Mouse (Mus musculus): ENCODE measurements around the gene Ypel5. TPM values are rescaled to one million over a fixed set of nuclear protein-coding genes. Genes with fewer than 3 reads are reported as not detected.

The Ypel5 gene
- polyA plus RNA-seq, 1 experiment, result 27.2 TPM

- WGBS, result 28% methylated on average over 20 of the region's 20 CpGs
- TF ChIP-seq POLR2A (IDR thresholded peaks at IDR 0.05; ENCODE audit: control insufficient read depth, extremely low read depth, insufficient read depth, low read length, poor library complexity) (no peak), CTCF (IDR thresholded peaks at IDR 0.05; ENCODE audit: borderline replicate concordance, control insufficient read depth, extremely low read depth, insufficient read depth, low read length, poor library complexity) (no peak)
- H3K36me3 ChIP-seq (ENCODE audit: control insufficient read depth, insufficient read depth, low read length), result no peaks in the 10 kb centered on the region
- no peaks in the 10 kb centered on the region for H3K27me3 ChIP-seq (ENCODE audit: control insufficient read depth, insufficient read depth, low read length)
- peak; percentile 80 for DNase-seq
- peak overlapping the region; percentile 75 for H3K27ac ChIP-seq (ENCODE audit: control insufficient read depth, insufficient read depth, low read length)
- peaks cover 15% of the 10 kb centered on the region for H3K4me1 ChIP-seq (replicated peaks; ENCODE audit: control insufficient read depth, insufficient read depth, low read length)
- H3K4me3 ChIP-seq (ENCODE audit: control insufficient read depth, insufficient read depth, low read length), result no peak overlapping the region
Measured at GRCm38 (mm10) chr17:72889556-72890397, 53.5 kb downstream of the Ypel5 start.

GRCm38 (mm10) chr17:72890398-72890898 is 54.2 kb downstream of the Ypel5 start:
- TF ChIP-seq CTCF (IDR thresholded peaks at IDR 0.05; ENCODE audit: borderline replicate concordance, control insufficient read depth, extremely low read depth, insufficient read depth, low read length, poor library complexity) (no peak), POLR2A (IDR thresholded peaks at IDR 0.05; ENCODE audit: control insufficient read depth, extremely low read depth, insufficient read depth, low read length, poor library complexity) (no peak)
- 91% methylated on average over 8 of the region's 8 CpGs for WGBS

GRCm38 (mm10) chr17:72891556-72891955 is 55.3 kb downstream of the Ypel5 start:
- DNase-seq, result no peak
- Histone ChIP-seq H3K4me1 (replicated peaks; ENCODE audit: control insufficient read depth, insufficient read depth, low read length) (peaks cover 15% of the 10 kb centered on the region), H3K4me3 (ENCODE audit: control insufficient read depth, insufficient read depth, low read length) (no peak overlapping the region), H3K27ac (ENCODE audit: control insufficient read depth, insufficient read depth, low read length) (no peak overlapping the region), H3K36me3 (ENCODE audit: control insufficient read depth, insufficient read depth, low read length) (no peaks in the 10 kb centered on the region), H3K27me3 (ENCODE audit: control insufficient read depth, insufficient read depth, low read length) (no peaks in the 10 kb centered on the region)
- 90% methylated on average over 6 of the region's 6 CpGs for WGBS
- TF ChIP-seq CTCF (IDR thresholded peaks at IDR 0.05; ENCODE audit: borderline replicate concordance, control insufficient read depth, extremely low read depth, insufficient read depth, low read length, poor library complexity), result no peak
- no peak for TF ChIP-seq POLR2A (IDR thresholded peaks at IDR 0.05; ENCODE audit: control insufficient read depth, extremely low read depth, insufficient read depth, low read length, poor library complexity)

More at GRCm38 (mm10) chr17:72890398-72890898, 54.2 kb downstream of the Ypel5 start:
- Histone ChIP-seq H3K4me1 (replicated peaks; ENCODE audit: control insufficient read depth, insufficient read depth, low read length) (peaks cover 15% of the 10 kb centered on the region), H3K27me3 (ENCODE audit: control insufficient read depth, insufficient read depth, low read length) (no peaks in the 10 kb centered on the region), H3K36me3 (ENCODE audit: control insufficient read depth, insufficient read depth, low read length) (no peaks in the 10 kb centered on the region), H3K27ac (ENCODE audit: control insufficient read depth, insufficient read depth, low read length) (no peak overlapping the region), H3K4me3 (ENCODE audit: control insufficient read depth, insufficient read depth, low read length) (no peak overlapping the region)
- no peak for DNase-seq

GRCm38 (mm10) chr17:72895506-72895905 is 59.3 kb downstream of the Ypel5 start:
- Histone ChIP-seq H3K36me3 (ENCODE audit: control insufficient read depth, insufficient read depth, low read length) (no peaks in the 10 kb centered on the region), H3K27ac (ENCODE audit: control insufficient read depth, insufficient read depth, low read length) (no peak overlapping the region), H3K4me1 (replicated peaks; ENCODE audit: control insufficient read depth, insufficient read depth, low read length) (peaks cover 2% of the 10 kb centered on the region), H3K4me3 (ENCODE audit: control insufficient read depth, insufficient read depth, low read length) (no peak overlapping the region), H3K27me3 (ENCODE audit: control insufficient read depth, insufficient read depth, low read length) (no peaks in the 10 kb centered on the region)
- DNase-seq, result no peak
- TF ChIP-seq CTCF (IDR thresholded peaks at IDR 0.05; ENCODE audit: borderline replicate concordance, control insufficient read depth, extremely low read depth, insufficient read depth, low read length, poor library complexity) (no peak), POLR2A (IDR thresholded peaks at IDR 0.05; ENCODE audit: control insufficient read depth, extremely low read depth, insufficient read depth, low read length, poor library complexity) (no peak)
- 95% methylated on average over 3 of the region's 3 CpGs for WGBS

GRCm38 (mm10) chr17:72897076-72897475 is 60.8 kb downstream of the Ypel5 start:
- Histone ChIP-seq H3K27ac (ENCODE audit: control insufficient read depth, insufficient read depth, low read length) (no peak overlapping the region), H3K27me3 (ENCODE audit: control insufficient read depth, insufficient read depth, low read length) (no peaks in the 10 kb centered on the region), H3K36me3 (ENCODE audit: control insufficient read depth, insufficient read depth, low read length) (no peaks in the 10 kb centered on the region), H3K4me3 (ENCODE audit: control insufficient read depth, insufficient read depth, low read length) (no peak overlapping the region), H3K4me1 (replicated peaks; ENCODE audit: control insufficient read depth, insufficient read depth, low read length) (no peaks in the 10 kb centered on the region)
- WGBS, result 97% methylated on average over 7 of the region's 7 CpGs
- no peak for DNase-seq
- no peak for TF ChIP-seq POLR2A (IDR thresholded peaks at IDR 0.05; ENCODE audit: control insufficient read depth, extremely low read depth, insufficient read depth, low read length, poor library complexity)
- no peak for TF ChIP-seq CTCF (IDR thresholded peaks at IDR 0.05; ENCODE audit: borderline replicate concordance, control insufficient read depth, extremely low read depth, insufficient read depth, low read length, poor library complexity)

- Histone ChIP-seq H3K4me3 (ENCODE audit: control insufficient read depth, insufficient read depth, low read length) (no peak overlapping the region), H3K36me3 (ENCODE audit: control insufficient read depth, insufficient read depth, low read length) (no peaks in the 10 kb centered on the region), H3K27me3 (ENCODE audit: control insufficient read depth, insufficient read depth, low read length) (no peaks in the 10 kb centered on the region), H3K4me1 (replicated peaks; ENCODE audit: control insufficient read depth, insufficient read depth, low read length) (no peaks in the 10 kb centered on the region), H3K27ac (ENCODE audit: control insufficient read depth, insufficient read depth, low read length) (no peak overlapping the region)
- 97% methylated on average over 5 of the region's 5 CpGs for WGBS
- DNase-seq, result no peak
- TF ChIP-seq POLR2A (IDR thresholded peaks at IDR 0.05; ENCODE audit: control insufficient read depth, extremely low read depth, insufficient read depth, low read length, poor library complexity) (no peak), CTCF (IDR thresholded peaks at IDR 0.05; ENCODE audit: borderline replicate concordance, control insufficient read depth, extremely low read depth, insufficient read depth, low read length, poor library complexity) (no peak)
Measured at GRCm38 (mm10) chr17:72897961-72898360, 61.7 kb downstream of the Ypel5 start.
